ENCODE assay signal across 7 mouse cellular contexts in genomic region chr17:29176391-29177267, GRCm38 (mm10).
DNase-seq lines count a peak whose midpoint lies in the region; ATAC-seq and TF ChIP-seq lines count a peak whose summit lies in the region.

No protein-coding gene starts in this region.

- TF ChIP-seq EP300 in heart, postnatal 0 days (IDR thresholded peaks at IDR 0.05; ENCODE audit: low read depth), result no peak

- no peak overlapping the region for H3K4me2 ChIP-seq in heart, postnatal 0 days (ENCODE audit: low read depth, low read length)

- H3K9ac ChIP-seq in heart, postnatal 0 days (replicated peaks; ENCODE audit: low read depth, low read length), result no peak overlapping the region

- 0 out of 2 replicates have a peak, but pooled peaks have one; percentile 23 for TF ChIP-seq CTCF in embryonic fibroblast, embryonic 13.5 days (IDR thresholded peaks at IDR 0.05; ENCODE audit: borderline replicate concordance, insufficient read depth, low read length)
- peak; percentile 75 for TF ChIP-seq CTCF in heart, postnatal 0 days (IDR thresholded peaks at IDR 0.05; ENCODE audit: low read depth)

- peaks cover 4% of the 10 kb centered on the region for H3K4me1 ChIP-seq in embryonic fibroblast, embryonic 13.5 days (ENCODE audit: control insufficient read depth, insufficient read depth, low read length)
- H3K4me1 ChIP-seq in heart, postnatal 0 days (ENCODE audit: control insufficient read depth, insufficient read depth), result peaks cover 8% of the 10 kb centered on the region

- H3K27me3 ChIP-seq in heart, postnatal 0 days (ENCODE audit: control insufficient read depth, insufficient read depth, low read length), result no peaks in the 10 kb centered on the region

- peak; percentile 44 for ATAC-seq in heart, postnatal 0 days (ENCODE audit: insufficient read depth, low read depth)

- H3K9me3 ChIP-seq in heart, postnatal 0 days (replicated peaks; ENCODE audit: control insufficient read depth, low read length), result no peaks in the 10 kb centered on the region

- no peak overlapping the region for H3K27ac ChIP-seq in embryonic fibroblast, embryonic 13.5 days (ENCODE audit: insufficient read depth, low read length)
- no peak overlapping the region for H3K27ac ChIP-seq in heart, postnatal 0 days (ENCODE audit: low read depth)

- no peaks in the 10 kb centered on the region for H3K36me3 ChIP-seq in heart, postnatal 0 days (replicated peaks; ENCODE audit: control insufficient read depth, insufficient read depth, low read length)

- H3K4me3 ChIP-seq in embryonic fibroblast, embryonic 13.5 days (ENCODE audit: insufficient read depth, low read length), result no peak overlapping the region
- no peak overlapping the region for H3K4me3 ChIP-seq in heart, postnatal 0 days (ENCODE audit: low read depth, low read length)

- no peak for TF ChIP-seq POLR2A in embryonic fibroblast, embryonic 13.5 days (IDR thresholded peaks at IDR 0.05; ENCODE audit: low read depth, low read length)

- WGBS in heart, postnatal 0 days, result 25% methylated on average over 9 of the region's 9 CpGs

- DNase-seq in ES-CJ7 (ENCODE audit: low read depth, low spot score), result peak; percentile 73
- peak; percentile 75 for DNase-seq in adrenal gland, postnatal 25 days
- peak; percentile 23 for DNase-seq in heart, postnatal 0 days (ENCODE audit: low spot score)
- DNase-seq in layer of hippocampus, adult 8-10 months (ENCODE audit: low spot score in 2 of 2), result peak; percentile 62 to 79
- DNase-seq in lung, postnatal 36 days, result peak; percentile 84
- DNase-seq in right cerebral cortex, postnatal 4 days, result peak; percentile 94

Comparison
In these comparisons a context has a peak if more than half of its experiments do, and no peak if none do; other contexts are left out.
1. DNase-seq: peak in every context shown above with its lines; median percentile 94 in right cerebral cortex, postnatal 4 days; 84 in lung, postnatal 36 days; 75 in adrenal gland, postnatal 25 days; 73 in ES-CJ7; 70 in layer of hippocampus, adult 8-10 months; 23 in heart, postnatal 0 days.